Mouse (Mus musculus) C2C12 (cell line): ENCODE results near the gene Nobox.

Experiments used
- CTCF ChIP-seq: IDR thresholded peaks from one replicate; pipeline ENCODE4 v1.5.1; 2011; ENCODE audit not compliant: control insufficient read depth, insufficient read depth, insufficient read length
- USF1 ChIP-seq: IDR thresholded peaks from one replicate; pipeline ENCODE4 v1.6.1; 2011; ENCODE audit warnings: low read depth, mild to moderate bottlenecking, control low read depth, moderate library complexity

- no peak for TF ChIP-seq CTCF
- TF ChIP-seq USF1 = no peak
These were observed 26.4 kb upstream of the Nobox start for GRCm38 (mm10) chr6:43335619-43336234.
